Mouse (Mus musculus) right cerebral cortex, postnatal 14 days (tissue): ENCODE measurements around the gene Fam219b.

Source experiments
- DNase-seq: peaks from one replicate; pipeline ENCODE4 v3.0.0; 2022

Fam219b gene

DNA sequence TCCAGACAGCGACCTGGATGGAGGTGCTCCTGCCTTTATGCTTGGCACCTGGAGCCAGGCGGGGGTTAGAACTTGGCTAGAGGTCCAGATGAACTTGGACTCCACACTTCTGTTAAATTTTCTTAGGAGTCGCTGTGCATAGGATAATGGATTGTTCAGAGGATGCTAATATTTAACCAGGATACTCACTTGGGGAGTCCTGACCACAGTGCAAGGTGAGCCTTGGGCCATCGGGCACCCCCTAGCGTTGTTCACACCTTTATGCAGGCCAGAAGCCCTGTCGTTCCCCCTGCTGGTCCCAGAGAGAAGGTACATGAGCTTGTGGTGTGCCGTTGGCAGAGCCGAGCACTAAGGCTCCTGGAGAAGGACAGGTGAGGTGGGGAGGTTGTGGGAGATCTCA is 29.5 kb downstream of the Fam219b start:
- no peak for DNase-seq

GRCm38 (mm10) chr9:57568500-57568899 is 31.2 kb downstream of the Fam219b start:
- DNase-seq, result no peak

- DNase-seq, result no peak
Observed at GRCm38 (mm10) chr9:57574397-57574796, 37.1 kb downstream of the Fam219b start.

- DNase-seq, result no peak
Observed at GRCm38 (mm10) chr9:57575577-57575976, 38.2 kb downstream of the Fam219b start.

GRCm38 (mm10) chr9:57577144-57577849 is 40.0 kb downstream of the Fam219b start:
- DNase-seq, result no peak

DNA sequence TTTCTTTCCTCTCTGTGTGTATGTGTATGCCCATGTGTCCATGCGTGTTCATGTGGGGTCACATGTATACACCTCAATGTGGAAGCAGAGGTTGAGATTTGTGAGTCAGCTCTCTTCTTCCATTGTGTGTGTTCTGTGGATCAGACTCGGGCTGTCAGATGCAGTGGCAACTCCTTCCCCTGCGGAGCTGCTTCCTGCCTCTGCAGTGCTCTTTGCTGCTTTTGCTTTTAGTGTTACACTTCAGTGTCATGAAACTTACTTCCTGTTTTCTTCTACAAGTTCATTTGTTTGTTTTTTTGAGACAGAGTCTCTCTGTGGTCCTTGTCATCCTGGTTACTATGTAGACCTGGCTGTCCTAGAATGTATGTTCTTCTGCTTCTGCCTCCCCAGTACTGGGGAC is 47.7 kb downstream of the Fam219b start:
- DNase-seq, result no peak

GRCm38 (mm10) chr9:57589224-57590126 is 52.1 kb downstream of the Fam219b start, which contains the start of gene Ulk3:
Ulk3 (plus strand) TSS chr9:57589452.
- DNase-seq, result peak; percentile 74

DNA sequence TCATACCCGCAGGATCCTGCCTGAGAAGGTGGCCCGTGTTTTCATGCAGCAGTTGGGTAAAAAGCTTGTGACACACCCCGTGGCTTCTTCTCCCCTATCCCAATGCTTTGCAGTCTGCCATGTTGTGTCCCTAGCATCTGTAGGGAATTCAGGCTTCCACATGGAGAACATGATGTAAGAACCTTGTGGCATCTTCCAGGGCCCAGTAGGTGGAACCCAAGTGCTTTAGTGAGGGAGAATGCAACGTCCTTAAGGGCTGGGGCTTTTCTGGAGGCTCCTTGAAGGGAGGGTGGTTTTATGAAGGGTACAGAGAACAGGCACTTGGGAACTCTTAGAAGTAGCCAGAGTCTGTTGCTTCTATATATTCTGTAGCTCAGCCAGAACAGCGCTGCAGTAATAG is 53.4 kb downstream of the Fam219b start:
- DNase-seq, result no peak
